Mouse (Mus musculus) layer of hippocampus, adult 6 months (tissue): ENCODE data around the gene Sec13. TPM values are rescaled to one million over a fixed set of nuclear protein-coding genes. Genes with fewer than 3 reads are reported as not detected.

Source experiments
- long read RNA-seq, 2 experiments: library from polyadenylated mRNA; unstranded; transcript quantifications; one replicate each; pipeline ENCODE4 v2.0.0; 2019 to 2020
- microRNA-seq: library from miRNA; unstranded; fragments of <30 nt; microRNA quantifications from one replicate; pipeline ENCODE4 v1.2.0, GENCODE M21; 2020
- polyA plus RNA-seq: library from polyadenylated mRNA; unstranded; fragments of <200 nt; fragmentation: Nextera tagmentation; gene quantifications from 2 replicates; pipeline ENCODE4 v1.2.3, GENCODE M21; 2021

The Sec13 gene
- polyA plus RNA-seq: 151 and 168 TPM in 2 replicates
- long read RNA-seq, experiment 1, transcript Sec13-201 (9 exons, 1,353 nt): major isoform, 185 of 219 reads
- long read RNA-seq, experiment 1, partial matches to known transcripts: 23 of 219 reads
- long read RNA-seq, experiment 1, other reads (novel, unspliced or antisense): 11 of 219 reads
- long read RNA-seq, experiment 2, transcript Sec13-201 (9 exons, 1,353 nt): major isoform, 277 of 318 reads
- long read RNA-seq, experiment 2, partial matches to known transcripts: 13 of 318 reads
- long read RNA-seq, experiment 2, other reads (novel, unspliced or antisense): 26 of 318 reads

GRCm38 (mm10) chr6:113740236-113741217, at the start of gene Sec13:
Gene Sec13, minus strand, starts transcription at chr6:113740743.

GRCm38 (mm10) chr6:113719878-113720277, 20.7 kb downstream of the Sec13 start, which contains the start of gene Ghrl:
Gene Ghrl, minus strand, starts transcription at chr6:113719880.

GRCm38 (mm10) chr6:113696582-113697221, 43.8 kb downstream of the Sec13 start, which contains the start of gene Tatdn2:
Gene Tatdn2, plus strand, starts transcription at chr6:113697050.

Small RNAs within 50 kb of the gene (microRNA-seq; reads per million reads assigned to microRNA genes)
- gene Mir7042: 1.1 reads per million

Other genes starting within 250 kb of the Sec13 start
- 20.0 and 25.5 TPM in 2 replicates for gene Prrt3, start 238.8 kb downstream of the Sec13 start, polyA plus RNA-seq
- 95.3 and 96.8 TPM in 2 replicates for gene Emc3, start 209.1 kb downstream of the Sec13 start, polyA plus RNA-seq
- 1.3 and 1.9 TPM in 2 replicates for gene Fancd2, start 209.1 kb downstream of the Sec13 start, polyA plus RNA-seq
- 0.35 and 0.69 TPM in 2 replicates for gene Fancd2os, start 140.0 kb downstream of the Sec13 start, polyA plus RNA-seq
- 214 and 247 TPM in 2 replicates for gene Brk1, start 136.0 kb downstream of the Sec13 start, polyA plus RNA-seq
- 41.5 and 43.3 TPM in 2 replicates for gene Vhl, start 116.8 kb downstream of the Sec13 start, polyA plus RNA-seq
- gene Irak2, start 102.3 kb downstream of the Sec13 start, polyA plus RNA-seq: 14.3 and 15.4 TPM in 2 replicates
- 0.83 TPM in 2 replicates for gene Tatdn2, start 43.7 kb downstream of the Sec13 start, polyA plus RNA-seq
- gene Ghrl, start 20.9 kb downstream of the Sec13 start, polyA plus RNA-seq: not detected in 2 replicates